Mouse (Mus musculus): ENCODE measurements around the gene Tmem206. TPM values are rescaled to one million over a fixed set of nuclear protein-coding genes. Genes with fewer than 3 reads are reported as not detected.

Gene Tmem206
- polyA plus RNA-seq, 1 experiment from 2014 or later, result 29.8 TPM

DNA sequence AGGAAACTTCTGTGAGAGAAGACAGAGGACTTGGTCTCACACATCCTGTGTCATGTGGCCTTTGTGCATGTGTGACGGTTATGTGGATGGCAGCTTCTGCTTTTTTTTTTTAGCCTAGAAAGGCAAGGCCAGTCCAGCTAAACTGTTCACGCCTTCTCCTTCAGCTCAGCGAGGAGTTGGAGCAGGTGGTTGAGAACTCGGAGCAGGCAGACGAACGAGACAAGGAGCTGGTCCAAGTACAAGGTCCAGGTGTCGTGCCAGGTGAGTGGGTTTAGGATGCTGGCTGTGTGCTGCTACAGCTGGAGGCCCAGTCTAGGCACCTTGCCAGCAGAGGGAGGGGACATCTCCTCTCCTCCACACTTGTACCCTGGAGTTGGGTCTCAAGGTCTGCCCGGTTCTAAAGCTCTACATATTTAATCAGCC is 2.3 kb downstream of the Tmem206 start:
- H3K4me1 ChIP-seq, result peaks cover 35% of the 10 kb centered on the region
- no peaks in the 10 kb centered on the region for H3K9me3 ChIP-seq (replicated peaks)
- no peak overlapping the region for H3K4me3 ChIP-seq (replicated peaks)
- WGBS, result 66% methylated on average over 8 of the region's 8 CpGs
- peaks cover 3% of the 10 kb centered on the region; the same call in 1 of the 2 replicates for H3K36me3 ChIP-seq
- ATAC-seq (ENCODE audit: low FRiP score), result no peak
- H3K9ac ChIP-seq (replicated peaks), result 0 out of 2 replicates have a peak overlapping the region, but pooled peaks have one; percentile 17
- no peak overlapping the region for H3K27ac ChIP-seq (replicated peaks)
- peak overlapping the region; percentile 83 for H3K4me2 ChIP-seq
- H3K27me3 ChIP-seq (replicated peaks), result no peaks in the 10 kb centered on the region

DNA sequence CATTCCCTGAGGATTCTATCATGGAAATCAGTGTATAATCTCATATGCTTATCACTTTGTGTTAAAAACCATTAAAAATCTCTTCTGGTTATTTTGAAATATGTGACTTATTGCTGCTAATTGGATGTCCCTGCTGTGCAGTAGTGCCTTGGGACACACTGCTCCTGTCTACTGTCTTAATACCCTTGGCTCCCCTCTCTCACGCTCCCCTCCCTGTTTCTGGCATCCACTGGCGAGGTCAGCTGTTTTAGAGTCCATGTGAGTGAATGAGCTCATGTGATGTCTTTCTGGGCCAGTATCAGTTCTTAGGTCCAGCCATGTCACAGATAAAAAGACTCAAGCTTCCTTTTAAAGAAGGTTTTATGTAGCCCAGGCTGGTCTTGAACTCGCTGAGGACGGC is 4.6 kb downstream of the Tmem206 start:
- WGBS, result 83% methylated on average over 4 of the region's 4 CpGs
- no peak overlapping the region for H3K27ac ChIP-seq (replicated peaks)
- no peaks in the 10 kb centered on the region for H3K9me3 ChIP-seq (replicated peaks)
- H3K4me1 ChIP-seq, result peaks cover 35% of the 10 kb centered on the region
- H3K9ac ChIP-seq (replicated peaks), result no peak overlapping the region
- H3K36me3 ChIP-seq, result peaks cover 20% of the 10 kb centered on the region
- H3K4me2 ChIP-seq, result no peak overlapping the region
- ATAC-seq (ENCODE audit: low FRiP score), result no peak
- no peak overlapping the region for H3K4me3 ChIP-seq (replicated peaks)
- H3K27me3 ChIP-seq (replicated peaks), result no peaks in the 10 kb centered on the region

GRCm38 (mm10) chr1:191334500-191334899 is 8.8 kb downstream of the Tmem206 start:
- H3K27me3 ChIP-seq (replicated peaks), result no peaks in the 10 kb centered on the region
- no peak overlapping the region for H3K4me3 ChIP-seq (replicated peaks)
- peaks cover 44% of the 10 kb centered on the region for H3K36me3 ChIP-seq
- no peaks in the 10 kb centered on the region for H3K9me3 ChIP-seq (replicated peaks)
- no peak overlapping the region for H3K9ac ChIP-seq (replicated peaks)
- ATAC-seq (ENCODE audit: low FRiP score), result no peak
- no peak overlapping the region for H3K27ac ChIP-seq (replicated peaks)
- peaks cover 5% of the 10 kb centered on the region for H3K4me1 ChIP-seq
- no peak overlapping the region for H3K4me2 ChIP-seq
- WGBS, result 87% methylated on average over 5 of the region's 5 CpGs

- Histone ChIP-seq H3K27me3 (replicated peaks) (no peaks in the 10 kb centered on the region), H3K9me3 (replicated peaks) (no peaks in the 10 kb centered on the region), H3K27ac (replicated peaks) (no peak overlapping the region), H3K36me3 (peaks cover 74% of the 10 kb centered on the region), H3K9ac (replicated peaks) (no peak overlapping the region), H3K4me1 (no peaks in the 10 kb centered on the region), H3K4me2 (no peak overlapping the region), H3K4me3 (replicated peaks) (no peak overlapping the region)
- 94% methylated on average over 2 of the region's 2 CpGs for WGBS
- ATAC-seq (ENCODE audit: low FRiP score), result no peak
These were observed 14.2 kb downstream of the Tmem206 start for GRCm38 (mm10) chr1:191339876-191340275.

DNA sequence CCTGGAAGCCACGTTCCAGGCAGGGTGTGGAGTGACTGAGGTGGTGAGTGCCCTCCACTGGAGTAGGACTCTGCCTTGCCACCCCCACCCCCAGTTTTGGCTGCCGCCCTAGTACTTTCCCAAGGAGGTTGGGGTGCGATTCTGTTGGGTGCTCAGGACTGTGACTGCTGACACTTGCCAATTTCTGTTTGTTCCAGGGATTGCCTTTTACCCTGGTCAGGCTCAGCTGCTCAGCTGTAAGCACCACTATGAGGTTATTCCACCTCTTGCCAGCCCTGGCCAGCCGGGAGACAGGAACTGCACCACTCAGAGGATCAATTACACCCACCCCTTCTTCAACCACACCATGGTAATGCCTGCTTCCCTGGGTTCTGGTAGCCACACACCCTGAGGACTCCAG is 14.8 kb downstream of the Tmem206 start:
- Histone ChIP-seq H3K4me1 (no peaks in the 10 kb centered on the region), H3K27ac (replicated peaks) (no peak overlapping the region), H3K4me2 (no peak overlapping the region), H3K27me3 (replicated peaks) (no peaks in the 10 kb centered on the region), H3K36me3 (peaks cover 79% of the 10 kb centered on the region), H3K9me3 (replicated peaks) (no peaks in the 10 kb centered on the region), H3K4me3 (replicated peaks) (no peak overlapping the region), H3K9ac (replicated peaks) (no peak overlapping the region)
- no peak for ATAC-seq (ENCODE audit: low FRiP score)
- WGBS, result 93% methylated on average over 4 of the region's 4 CpGs

DNA sequence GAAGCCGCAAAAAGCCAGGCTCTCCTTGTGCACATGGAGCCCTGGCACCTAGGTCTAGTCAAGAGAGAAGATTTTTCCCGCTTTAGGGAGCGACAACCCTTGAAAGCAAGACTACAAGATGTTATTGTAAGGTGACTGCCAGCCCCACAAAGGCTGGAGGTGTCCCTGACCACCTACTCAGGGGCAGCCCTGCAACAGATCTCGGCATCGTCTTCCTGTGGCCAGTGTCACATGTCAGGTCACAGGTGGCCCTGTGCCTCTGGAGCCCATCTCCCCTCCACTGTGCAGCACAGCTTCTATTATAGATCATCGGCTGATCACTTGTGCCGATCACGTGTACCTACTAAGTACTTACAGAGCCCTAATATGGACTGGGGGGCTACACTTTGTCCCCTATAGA is 21.9 kb downstream of the Tmem206 start:
- H3K9ac ChIP-seq (replicated peaks), result no peak overlapping the region

DNA sequence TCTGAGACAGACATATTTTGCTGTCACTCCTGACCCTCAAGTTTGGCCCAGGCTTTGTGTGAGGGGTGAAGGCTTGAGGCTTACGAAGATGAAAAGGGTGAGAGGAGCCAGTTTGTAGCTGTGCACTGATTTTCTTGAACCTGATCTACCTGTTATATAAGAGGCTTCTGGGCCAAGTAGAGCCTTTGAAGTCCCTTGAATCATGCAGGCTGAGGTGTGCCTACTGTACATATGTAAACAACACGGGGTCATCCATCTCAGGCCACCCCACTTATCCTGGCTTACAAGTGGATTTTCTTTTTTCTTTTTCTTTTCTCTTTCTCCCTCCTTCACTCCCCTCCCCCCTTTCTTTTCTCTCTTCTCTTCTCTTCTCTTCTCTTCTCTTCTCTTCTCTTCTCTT is 22.9 kb downstream of the Tmem206 start:
- 95% methylated on average over 2 of the region's 2 CpGs for WGBS
- H3K9ac ChIP-seq (replicated peaks), result no peak overlapping the region
- peaks cover 75% of the 10 kb centered on the region for H3K36me3 ChIP-seq
- no peak overlapping the region for H3K4me3 ChIP-seq (replicated peaks)
- H3K9me3 ChIP-seq (replicated peaks), result no peaks in the 10 kb centered on the region
- no peak overlapping the region for H3K4me2 ChIP-seq
- ATAC-seq (ENCODE audit: low FRiP score), result no peak
- no peaks in the 10 kb centered on the region for H3K4me1 ChIP-seq
- H3K27me3 ChIP-seq (replicated peaks), result no peaks in the 10 kb centered on the region
- no peak overlapping the region for H3K27ac ChIP-seq (replicated peaks)

More for the DNA sequence above, 21.9 kb downstream of the Tmem206 start:
- no peak for ATAC-seq (ENCODE audit: low FRiP score)
- Histone ChIP-seq H3K4me3 (replicated peaks) (no peak overlapping the region), H3K4me1 (no peaks in the 10 kb centered on the region), H3K27ac (replicated peaks) (no peak overlapping the region), H3K27me3 (replicated peaks) (no peaks in the 10 kb centered on the region), H3K36me3 (peaks cover 78% of the 10 kb centered on the region), H3K9me3 (replicated peaks) (no peaks in the 10 kb centered on the region), H3K4me2 (no peak overlapping the region)
- WGBS, result 96% methylated on average over 8 of the region's 8 CpGs

GRCm38 (mm10) chr1:191348996-191349395 is 23.3 kb downstream of the Tmem206 start:
- Histone ChIP-seq H3K9ac (replicated peaks) (no peak overlapping the region), H3K4me2 (no peak overlapping the region), H3K27me3 (replicated peaks) (no peaks in the 10 kb centered on the region), H3K4me1 (no peaks in the 10 kb centered on the region), H3K4me3 (replicated peaks) (no peak overlapping the region), H3K27ac (replicated peaks) (no peak overlapping the region), H3K9me3 (replicated peaks) (no peaks in the 10 kb centered on the region), H3K36me3 (peaks cover 75% of the 10 kb centered on the region)
- WGBS, result 75% methylated on average over 5 of the region's 5 CpGs
- no peak for ATAC-seq (ENCODE audit: low FRiP score)

- Histone ChIP-seq H3K4me3 (replicated peaks) (no peak overlapping the region), H3K4me1 (no peaks in the 10 kb centered on the region), H3K36me3 (peaks cover 77% of the 10 kb centered on the region), H3K27ac (replicated peaks) (no peak overlapping the region), H3K9me3 (replicated peaks) (no peaks in the 10 kb centered on the region), H3K27me3 (replicated peaks) (no peaks in the 10 kb centered on the region), H3K9ac (replicated peaks) (no peak overlapping the region), H3K4me2 (no peak overlapping the region)
- WGBS, result 90% methylated on average over 23 of the region's 23 CpGs
- ATAC-seq (ENCODE audit: low FRiP score), result no peak
These were observed 23.9 kb downstream of the Tmem206 start for GRCm38 (mm10) chr1:191349486-191350037.

DNA sequence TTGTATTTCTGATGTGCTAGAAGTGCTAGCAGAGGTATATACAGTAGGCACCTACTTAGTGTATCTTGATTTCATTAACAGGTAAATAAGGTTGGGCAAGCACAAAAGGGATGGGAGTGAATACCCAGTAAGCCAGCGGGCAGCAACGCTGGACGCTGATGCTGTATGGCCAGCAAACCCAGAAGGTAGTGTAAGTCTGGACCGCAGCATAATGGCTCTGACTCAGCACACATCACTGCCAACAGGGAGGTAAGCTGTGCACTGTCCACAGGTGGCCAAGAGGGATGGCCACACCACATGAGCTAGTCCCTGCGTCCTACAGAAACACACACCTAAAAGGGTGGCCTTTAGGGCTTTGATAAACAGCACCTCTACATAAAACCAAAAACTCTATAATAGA is 24.6 kb downstream of the Tmem206 start:
- Histone ChIP-seq H3K4me1 (no peaks in the 10 kb centered on the region), H3K4me2 (no peak overlapping the region), H3K9me3 (replicated peaks) (no peaks in the 10 kb centered on the region), H3K27ac (replicated peaks) (no peak overlapping the region), H3K4me3 (replicated peaks) (no peak overlapping the region), H3K9ac (replicated peaks) (no peak overlapping the region), H3K36me3 (peaks cover 75% of the 10 kb centered on the region), H3K27me3 (replicated peaks) (no peaks in the 10 kb centered on the region)
- ATAC-seq (ENCODE audit: low FRiP score), result no peak
- 94% methylated on average over 5 of the region's 5 CpGs for WGBS

DNA sequence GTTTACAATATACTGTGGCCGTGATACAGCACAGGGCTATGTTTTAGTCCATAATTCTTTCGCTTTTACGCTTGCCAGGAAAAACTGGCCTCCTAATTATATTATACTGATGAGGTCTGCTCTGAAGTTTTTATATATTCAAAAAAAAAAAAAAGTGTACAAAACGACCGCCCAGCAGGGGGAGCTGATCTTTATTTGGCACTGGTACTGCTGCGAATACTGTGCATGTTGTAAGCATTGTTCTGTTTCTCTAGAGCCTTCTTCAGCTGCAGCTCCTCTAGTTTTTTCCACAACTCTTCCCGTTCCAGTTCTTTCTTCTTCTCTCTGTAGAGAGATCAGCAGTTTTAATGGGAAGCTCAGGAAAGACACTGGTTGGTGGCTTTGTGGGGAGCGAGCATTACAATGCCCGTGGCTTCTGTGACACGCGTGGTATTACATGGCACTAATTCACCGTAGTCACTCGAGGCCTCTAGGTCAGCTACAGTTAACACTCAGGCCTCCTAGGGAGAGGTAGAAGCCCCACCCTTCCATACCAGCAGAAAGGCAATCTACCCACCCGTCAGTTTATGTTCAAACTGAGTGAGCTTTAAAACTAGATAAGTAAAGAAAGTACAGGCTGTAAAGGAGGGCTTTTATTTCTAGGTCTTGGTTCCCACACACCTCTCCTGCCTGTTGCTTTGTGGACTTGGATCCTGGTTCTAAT is 27.2 kb downstream of the Tmem206 start:
- Histone ChIP-seq H3K36me3 (peaks cover 66% of the 10 kb centered on the region), H3K27me3 (replicated peaks) (no peaks in the 10 kb centered on the region), H3K4me3 (replicated peaks) (no peak overlapping the region), H3K27ac (replicated peaks) (no peak overlapping the region), H3K9me3 (replicated peaks) (no peaks in the 10 kb centered on the region), H3K9ac (replicated peaks) (no peak overlapping the region), H3K4me1 (no peaks in the 10 kb centered on the region), H3K4me2 (no peak overlapping the region)
- ATAC-seq (ENCODE audit: low FRiP score), result no peak
- WGBS, result 53% methylated on average over 14 of the region's 14 CpGs

GRCm38 (mm10) chr1:191353836-191354235 is 28.1 kb downstream of the Tmem206 start:
- Histone ChIP-seq H3K4me1 (no peaks in the 10 kb centered on the region), H3K27me3 (replicated peaks) (no peaks in the 10 kb centered on the region), H3K9ac (replicated peaks) (no peak overlapping the region), H3K27ac (replicated peaks) (no peak overlapping the region), H3K4me2 (no peak overlapping the region), H3K4me3 (replicated peaks) (no peak overlapping the region), H3K9me3 (replicated peaks) (no peaks in the 10 kb centered on the region), H3K36me3 (peaks cover 60% of the 10 kb centered on the region)
- no peak for ATAC-seq (ENCODE audit: low FRiP score)
- WGBS, result 68% methylated on average over 4 of the region's 4 CpGs

All from neural tube, embryonic 15.5 days (tissue).